Mouse (Mus musculus): ENCODE results near the gene Chid1.

The Chid1 gene

GRCm38 (mm10) chr7:141558329-141558776 is 18.7 kb upstream of the Chid1 start:
- DNase-seq = no peak

- DNase-seq = no peak
Observed at GRCm38 (mm10) chr7:141550464-141550863, 10.8 kb upstream of the Chid1 start.

- no peak for DNase-seq
Observed at GRCm38 (mm10) chr7:141549432-141550061, 9.9 kb upstream of the Chid1 start.

- DNase-seq = no peak
Observed at GRCm38 (mm10) chr7:141544654-141545053, 5.0 kb upstream of the Chid1 start.

GRCm38 (mm10) chr7:141542588-141542987 is 2.9 kb upstream of the Chid1 start:
- no peak for DNase-seq

GRCm38 (mm10) chr7:141541681-141542080 is 2.0 kb upstream of the Chid1 start:
- no peak for DNase-seq

GRCm38 (mm10) chr7:141540312-141541081 is 840 bp upstream of the Chid1 start:
- peak; percentile 26 to 40 for DNase-seq

GRCm38 (mm10) chr7:141538852-141539555 is 653 bp downstream of the Chid1 start:
- DNase-seq = no peak

GRCm38 (mm10) chr7:141535570-141535969 is 4.1 kb downstream of the Chid1 start:
- no peak for DNase-seq

GRCm38 (mm10) chr7:141525580-141525925 is 14.1 kb downstream of the Chid1 start:
- DNase-seq = no peak

GRCm38 (mm10) chr7:141524760-141525579 is 14.7 kb downstream of the Chid1 start:
- DNase-seq = peak; percentile 87 to 90

GRCm38 (mm10) chr7:141524271-141524670 is 15.4 kb downstream of the Chid1 start:
- DNase-seq = no peak

- no peak for DNase-seq
Observed at GRCm38 (mm10) chr7:141523007-141523406, 16.6 kb downstream of the Chid1 start.

- DNase-seq = no peak
Observed at GRCm38 (mm10) chr7:141519795-141520194, 19.9 kb downstream of the Chid1 start.

GRCm38 (mm10) chr7:141518926-141519325 is 20.7 kb downstream of the Chid1 start:
- DNase-seq = no peak

GRCm38 (mm10) chr7:141518296-141518695 is 21.4 kb downstream of the Chid1 start:
- no peak for DNase-seq

GRCm38 (mm10) chr7:141517638-141518037 is 22.0 kb downstream of the Chid1 start:
- DNase-seq = no peak

GRCm38 (mm10) chr7:141510681-141511191 is 28.9 kb downstream of the Chid1 start:
- DNase-seq = no peak

- no peak for DNase-seq
Observed at GRCm38 (mm10) chr7:141510196-141510595, 29.5 kb downstream of the Chid1 start.

- DNase-seq = no peak
Observed at GRCm38 (mm10) chr7:141508160-141508559, 31.5 kb downstream of the Chid1 start.

GRCm38 (mm10) chr7:141506278-141506677 is 33.4 kb downstream of the Chid1 start:
- no peak for DNase-seq

GRCm38 (mm10) chr7:141502556-141502905 is 37.1 kb downstream of the Chid1 start:
- no peak for DNase-seq

All from B cell, adult 2 months (primary cell).